Mouse (Mus musculus): ENCODE measurements around the gene Tenm4. TPM values are rescaled to one million over a fixed set of nuclear protein-coding genes. Genes with fewer than 3 reads are reported as not detected.

Tenm4 gene
- total RNA-seq, 1 experiment = 38.9 TPM

GRCm38 (mm10) chr7:96852781-96853180, 681.7 kb downstream of the Tenm4 start:
- in situ Hi-C loops (cut with MboI; ENCODE audit: low sequenced_read_pairs in 2 of 2, unreplicated experiment in 2 of 2) = no loop called here
- Histone ChIP-seq H3K9ac (ENCODE audit: insufficient read depth, low read depth, low read length, poor library complexity, severe bottlenecking) (no peak overlapping the region), H3K27ac (ENCODE audit: insufficient read depth, low read depth, low read length, poor library complexity, severe bottlenecking) (no peak overlapping the region), H3K36me3 (ENCODE audit: control insufficient read depth, insufficient read depth, low read length, poor library complexity, severe bottlenecking) (no peaks in the 10 kb centered on the region; the same call in 1 of the 2 replicates), H3K4me3 (ENCODE audit: insufficient read depth in 1 of 2, low read depth in 1 of 2, low read length in 2 of 2, poor library complexity in 1 of 2, severe bottlenecking in 1 of 2) (no peak overlapping the region), H3K9me3 (ENCODE audit: control insufficient read depth, insufficient read depth, low read depth, low read length) (no peaks in the 10 kb centered on the region), H3K4me1 (ENCODE audit: control insufficient read depth in 2 of 2, insufficient read depth in 2 of 2, low read length in 2 of 2, poor library complexity in 1 of 2) (no peaks in the 10 kb centered on the region)
- no peak for DNase-seq (ENCODE audit: low read depth, low spot score)
- TF ChIP-seq HCFC1 (IDR thresholded peaks at IDR 0.05; ENCODE audit: borderline replicate concordance, insufficient read depth, low read length) = no peak
- TF ChIP-seq MAFK (IDR thresholded peaks at IDR 0.05; ENCODE audit: insufficient read depth, low read depth, low read length) = no peak
- TF ChIP-seq ZC3H11A (IDR thresholded peaks at IDR 0.05; ENCODE audit: borderline replicate concordance, low read depth, low read length) = no peak
- no peak for TF ChIP-seq ZNF384 (IDR thresholded peaks at IDR 0.05; ENCODE audit: low read depth, low read length)
- no peak for TF ChIP-seq CHD2 (IDR thresholded peaks at IDR 0.05; ENCODE audit: low read depth, low read length)

DNA sequence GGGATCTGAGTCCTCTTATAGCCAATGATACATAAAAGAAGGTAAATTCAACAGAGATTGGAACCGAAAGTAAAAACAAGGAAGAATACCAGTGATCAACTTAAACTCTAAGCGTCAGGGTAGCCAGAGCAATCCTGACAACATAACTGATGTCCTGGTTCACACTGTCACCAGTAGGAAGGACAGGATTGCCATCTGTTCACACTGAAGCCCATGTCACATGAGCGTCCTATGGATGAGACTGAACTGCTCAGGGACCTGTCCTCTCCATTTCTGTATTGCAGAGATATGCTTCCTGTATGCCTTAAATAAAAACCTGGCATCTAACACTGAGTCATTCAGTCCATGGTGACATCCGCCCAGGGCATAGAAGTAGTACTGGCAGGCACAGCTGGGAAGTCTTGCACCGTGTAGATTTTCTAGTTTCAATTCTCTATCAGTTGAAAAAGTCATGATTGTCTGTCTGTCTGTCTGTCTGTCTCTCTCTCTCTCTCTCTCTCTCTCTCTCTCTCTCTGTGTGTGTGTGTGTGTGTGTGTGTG, 684.9 kb downstream of the Tenm4 start:
- Histone ChIP-seq H3K9ac (ENCODE audit: insufficient read depth, low read depth, low read length, poor library complexity, severe bottlenecking) (no peak overlapping the region), H3K4me1 (ENCODE audit: control insufficient read depth in 2 of 2, insufficient read depth in 2 of 2, low read length in 2 of 2, poor library complexity in 1 of 2) (no peaks in the 10 kb centered on the region), H3K27ac (ENCODE audit: insufficient read depth, low read depth, low read length, poor library complexity, severe bottlenecking) (no peak overlapping the region), H3K9me3 (ENCODE audit: control insufficient read depth, insufficient read depth, low read depth, low read length) (no peaks in the 10 kb centered on the region), H3K36me3 (ENCODE audit: control insufficient read depth, insufficient read depth, low read length, poor library complexity, severe bottlenecking) (no peaks in the 10 kb centered on the region), H3K4me3 (ENCODE audit: insufficient read depth in 1 of 2, low read depth in 1 of 2, low read length in 2 of 2, poor library complexity in 1 of 2, severe bottlenecking in 1 of 2) (no peak overlapping the region)
- TF ChIP-seq ZNF384 (IDR thresholded peaks at IDR 0.05; ENCODE audit: low read depth, low read length) (no peak), HCFC1 (IDR thresholded peaks at IDR 0.05; ENCODE audit: borderline replicate concordance, insufficient read depth, low read length) (no peak), MAFK (IDR thresholded peaks at IDR 0.05; ENCODE audit: insufficient read depth, low read depth, low read length) (no peak), CHD2 (IDR thresholded peaks at IDR 0.05; ENCODE audit: low read depth, low read length) (no peak), ZC3H11A (IDR thresholded peaks at IDR 0.05; ENCODE audit: borderline replicate concordance, low read depth, low read length) (no peak)
- DNase-seq (ENCODE audit: low read depth, low spot score) = no peak
- in situ Hi-C loops (cut with MboI; ENCODE audit: low sequenced_read_pairs in 2 of 2, unreplicated experiment in 2 of 2) = no loop called here

- no peak overlapping the region for H3K4me3 ChIP-seq (ENCODE audit: insufficient read depth in 1 of 2, low read depth in 1 of 2, low read length in 2 of 2, poor library complexity in 1 of 2, severe bottlenecking in 1 of 2)
- no peaks in the 10 kb centered on the region for H3K9me3 ChIP-seq (ENCODE audit: control insufficient read depth, insufficient read depth, low read depth, low read length)
- H3K36me3 ChIP-seq (ENCODE audit: control insufficient read depth, insufficient read depth, low read length, poor library complexity, severe bottlenecking) = no peaks in the 10 kb centered on the region
- no peak overlapping the region for H3K27ac ChIP-seq (ENCODE audit: insufficient read depth, low read depth, low read length, poor library complexity, severe bottlenecking)
- in situ Hi-C loops (cut with MboI; ENCODE audit: low sequenced_read_pairs in 2 of 2, unreplicated experiment in 2 of 2) = no loop called here
- no peak for DNase-seq (ENCODE audit: low read depth, low spot score)
- no peaks in the 10 kb centered on the region for H3K4me1 ChIP-seq (ENCODE audit: control insufficient read depth in 2 of 2, insufficient read depth in 2 of 2, low read length in 2 of 2, poor library complexity in 1 of 2)
- no peak overlapping the region for H3K9ac ChIP-seq (ENCODE audit: insufficient read depth, low read depth, low read length, poor library complexity, severe bottlenecking)
- TF ChIP-seq HCFC1 (IDR thresholded peaks at IDR 0.05; ENCODE audit: borderline replicate concordance, insufficient read depth, low read length) (no peak), CHD2 (IDR thresholded peaks at IDR 0.05; ENCODE audit: low read depth, low read length) (no peak), ZC3H11A (IDR thresholded peaks at IDR 0.05; ENCODE audit: borderline replicate concordance, low read depth, low read length) (no peak), MAFK (IDR thresholded peaks at IDR 0.05; ENCODE audit: insufficient read depth, low read depth, low read length) (no peak), ZNF384 (IDR thresholded peaks at IDR 0.05; ENCODE audit: low read depth, low read length) (no peak)
These were observed 685.5 kb downstream of the Tenm4 start for GRCm38 (mm10) chr7:96856518-96856917.

DNA sequence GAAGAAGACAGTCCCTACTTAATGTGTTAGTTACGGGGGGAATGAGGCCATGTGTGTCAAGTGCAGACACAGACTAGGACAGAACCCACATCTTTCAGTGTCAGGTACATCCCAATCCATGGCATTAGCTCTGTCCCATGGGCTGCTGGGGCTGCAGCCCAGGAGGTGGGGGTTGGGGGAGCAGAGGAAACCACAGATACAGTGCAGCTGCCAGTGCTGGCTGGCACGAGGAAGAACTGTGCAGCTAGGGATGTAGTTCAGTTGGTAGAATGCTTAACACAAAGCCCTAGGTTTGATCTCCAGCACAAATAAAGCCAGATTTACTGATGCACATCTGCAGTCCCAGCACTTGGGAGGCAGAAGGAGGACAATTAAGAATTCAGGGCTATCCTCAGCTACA, 688.0 kb downstream of the Tenm4 start:
- in situ Hi-C loops (cut with MboI; ENCODE audit: low sequenced_read_pairs in 2 of 2, unreplicated experiment in 2 of 2) = no loop called here
- Histone ChIP-seq H3K4me1 (ENCODE audit: control insufficient read depth in 2 of 2, insufficient read depth in 2 of 2, low read length in 2 of 2, poor library complexity in 1 of 2) (no peaks in the 10 kb centered on the region), H3K27ac (ENCODE audit: insufficient read depth, low read depth, low read length, poor library complexity, severe bottlenecking) (no peak overlapping the region), H3K36me3 (ENCODE audit: control insufficient read depth, insufficient read depth, low read length, poor library complexity, severe bottlenecking) (no peaks in the 10 kb centered on the region), H3K9ac (ENCODE audit: insufficient read depth, low read depth, low read length, poor library complexity, severe bottlenecking) (no peak overlapping the region), H3K4me3 (ENCODE audit: insufficient read depth in 1 of 2, low read depth in 1 of 2, low read length in 2 of 2, poor library complexity in 1 of 2, severe bottlenecking in 1 of 2) (no peak overlapping the region), H3K9me3 (ENCODE audit: control insufficient read depth, insufficient read depth, low read depth, low read length) (no peaks in the 10 kb centered on the region)
- no peak for TF ChIP-seq ZNF384 (IDR thresholded peaks at IDR 0.05; ENCODE audit: low read depth, low read length)
- no peak for TF ChIP-seq ZC3H11A (IDR thresholded peaks at IDR 0.05; ENCODE audit: borderline replicate concordance, low read depth, low read length)
- no peak for TF ChIP-seq CHD2 (IDR thresholded peaks at IDR 0.05; ENCODE audit: low read depth, low read length)
- TF ChIP-seq MAFK (IDR thresholded peaks at IDR 0.05; ENCODE audit: insufficient read depth, low read depth, low read length) = no peak
- no peak for TF ChIP-seq HCFC1 (IDR thresholded peaks at IDR 0.05; ENCODE audit: borderline replicate concordance, insufficient read depth, low read length)
- DNase-seq (ENCODE audit: low read depth, low spot score) = no peak

DNA sequence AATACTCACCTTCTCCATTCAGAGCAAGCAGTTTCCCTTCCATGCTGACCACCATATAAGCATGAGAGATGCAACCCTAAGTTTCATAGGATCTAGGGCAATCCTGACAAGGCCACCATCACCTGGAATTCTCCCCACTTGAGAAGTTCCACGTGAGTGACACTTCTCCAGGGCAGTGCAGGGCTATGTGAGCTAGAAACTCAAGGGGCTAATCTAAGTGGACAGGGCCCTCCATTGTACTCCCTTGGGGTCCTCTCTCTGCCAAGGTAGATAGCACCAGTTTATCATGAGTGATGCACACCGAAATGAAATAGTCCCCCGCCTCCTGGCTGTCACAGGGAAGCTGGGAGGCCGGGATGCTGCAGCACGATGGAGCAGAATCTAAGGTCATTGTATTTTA, 688.6 kb downstream of the Tenm4 start:
- Histone ChIP-seq H3K4me3 (ENCODE audit: insufficient read depth in 1 of 2, low read depth in 1 of 2, low read length in 2 of 2, poor library complexity in 1 of 2, severe bottlenecking in 1 of 2) (no peak overlapping the region), H3K9ac (ENCODE audit: insufficient read depth, low read depth, low read length, poor library complexity, severe bottlenecking) (no peak overlapping the region), H3K9me3 (ENCODE audit: control insufficient read depth, insufficient read depth, low read depth, low read length) (no peaks in the 10 kb centered on the region), H3K36me3 (ENCODE audit: control insufficient read depth, insufficient read depth, low read length, poor library complexity, severe bottlenecking) (no peaks in the 10 kb centered on the region), H3K4me1 (ENCODE audit: control insufficient read depth in 2 of 2, insufficient read depth in 2 of 2, low read length in 2 of 2, poor library complexity in 1 of 2) (no peaks in the 10 kb centered on the region), H3K27ac (ENCODE audit: insufficient read depth, low read depth, low read length, poor library complexity, severe bottlenecking) (no peak overlapping the region)
- TF ChIP-seq CHD2 (IDR thresholded peaks at IDR 0.05; ENCODE audit: low read depth, low read length) = no peak
- no peak for TF ChIP-seq ZC3H11A (IDR thresholded peaks at IDR 0.05; ENCODE audit: borderline replicate concordance, low read depth, low read length)
- no peak for TF ChIP-seq HCFC1 (IDR thresholded peaks at IDR 0.05; ENCODE audit: borderline replicate concordance, insufficient read depth, low read length)
- TF ChIP-seq MAFK (IDR thresholded peaks at IDR 0.05; ENCODE audit: insufficient read depth, low read depth, low read length) = no peak
- TF ChIP-seq ZNF384 (IDR thresholded peaks at IDR 0.05; ENCODE audit: low read depth, low read length) = no peak
- DNase-seq (ENCODE audit: low read depth, low spot score) = no peak
- in situ Hi-C loops (cut with MboI; ENCODE audit: low sequenced_read_pairs in 2 of 2, unreplicated experiment in 2 of 2) = no loop called here
